Mouse (Mus musculus) lung, embryonic 15.5 days (tissue): Measurements from ENCODE around the gene Pkn3. TPM values are rescaled to one million over a fixed set of nuclear protein-coding genes. Genes with fewer than 3 reads are reported as not detected.

Experiments used
- ATAC-seq: fragments of 200-750 bp; cut with Nextera tagmentation; 2 replicates; pipeline ENCODE4 v1.8.0; 2017; ENCODE audit warnings: moderate number of reproducible peaks, borderline replicate concordance; ENCODE audit not compliant: low FRiP score, low TSS enrichment; ENCODE audit errors: extremely low read depth
- H3K27ac ChIP-seq: fragments of 300-500 bp; sonication (generic); 2 replicates; pipeline ENCODE4 v1.5.1; 2015; ENCODE audit warnings: moderate library complexity, mild to moderate bottlenecking, inconsistent platforms
- H3K27me3 ChIP-seq: fragments of 300-500 bp; sonication (generic); 2 replicates; pipeline ENCODE4 v1.6.1; 2015; ENCODE audit warnings: inconsistent platforms
- H3K36me3 ChIP-seq: fragments of 300-500 bp; sonication (generic); 2 replicates; pipeline ENCODE4 v1.6.1; 2015; ENCODE audit warnings: inconsistent platforms
- H3K4me1 ChIP-seq: fragments of 300-500 bp; sonication (generic); 2 replicates; pipeline ENCODE4 v1.6.1; 2015; ENCODE audit warnings: inconsistent platforms
- H3K4me2 ChIP-seq: fragments of 300-500 bp; sonication (generic); 2 replicates; pipeline ENCODE4 v1.6.1; 2015; ENCODE audit warnings: inconsistent platforms, mild to moderate bottlenecking, moderate library complexity
- H3K4me3 ChIP-seq: fragments of 300-500 bp; sonication (generic); 2 replicates; pipeline ENCODE4 v1.5.1; 2015; ENCODE audit warnings: mild to moderate bottlenecking, inconsistent platforms
- H3K9ac ChIP-seq: fragments of 300-500 bp; sonication (generic); 2 replicates; pipeline ENCODE4 v1.6.1; 2015; ENCODE audit warnings: inconsistent platforms
- H3K9me3 ChIP-seq: fragments of 300-500 bp; sonication (generic); 2 replicates; pipeline ENCODE4 v1.6.1; 2016; ENCODE audit warnings: inconsistent platforms
- WGBS: fragments of 180-500 bp; shearing (Covaris S2); methylation state at CpG from one replicate; pipeline ENCODE4 v1.1.7; 2015; 5-methylcytosine and 5-hydroxymethylcytosine counted together
- polyA plus RNA-seq: library from polyadenylated mRNA; unstranded; fragments of >200 nt; fragmentation: Nextera tagmentation; extraction: Ambion mirVana; gene quantifications from 2 replicates; pipeline ENCODE4 v1.2.1, GENCODE M21; 2015

Pkn3 gene
- polyA plus RNA-seq, 1 experiment from 2014 or later = 14.7 TPM

GRCm38 (mm10) chr2:30084113-30084512 is 6.6 kb downstream of the Pkn3 start:
- Histone ChIP-seq H3K27me3 (no peaks in the 10 kb centered on the region), H3K4me1 (peaks cover 12% of the 10 kb centered on the region), H3K4me3 (0 out of 2 replicates have a peak overlapping the region, but pooled peaks have one; percentile 18), H3K9me3 (no peaks in the 10 kb centered on the region), H3K27ac (no peak overlapping the region), H3K36me3 (peaks cover 3% of the 10 kb centered on the region; the same call in 1 of the 2 replicates), H3K4me2 (peak overlapping the region; percentile 51; the same call in 1 of the 2 replicates), H3K9ac (no peak overlapping the region)
- no peak for ATAC-seq
- WGBS = 53% methylated on average over 5 of the region's 5 CpGs

GRCm38 (mm10) chr2:30084632-30085031 is 7.1 kb downstream of the Pkn3 start:
- no peak overlapping the region for H3K9ac ChIP-seq
- WGBS = 25% methylated on average over 12 of the region's 12 CpGs
- no peaks in the 10 kb centered on the region for H3K9me3 ChIP-seq

GRCm38 (mm10) chr2:30087310-30087709 is 9.8 kb downstream of the Pkn3 start:
- H3K4me1 ChIP-seq = peaks cover 12% of the 10 kb centered on the region
- no peaks in the 10 kb centered on the region for H3K27me3 ChIP-seq
- H3K27ac ChIP-seq = no peak overlapping the region
- ATAC-seq = no peak
- 87% methylated on average over 4 of the region's 4 CpGs for WGBS
- H3K9me3 ChIP-seq = no peaks in the 10 kb centered on the region
- no peak overlapping the region for H3K4me2 ChIP-seq
- H3K4me3 ChIP-seq = no peak overlapping the region
- no peak overlapping the region for H3K9ac ChIP-seq
- peaks cover 14% of the 10 kb centered on the region; the same call in 1 of the 2 replicates for H3K36me3 ChIP-seq

More at GRCm38 (mm10) chr2:30084632-30085031, 7.1 kb downstream of the Pkn3 start:
- H3K36me3 ChIP-seq = peaks cover 3% of the 10 kb centered on the region; the same call in 1 of the 2 replicates
- H3K27me3 ChIP-seq = no peaks in the 10 kb centered on the region
- H3K4me2 ChIP-seq = peak overlapping the region; percentile 51
- no peak overlapping the region for H3K27ac ChIP-seq
- peaks cover 12% of the 10 kb centered on the region for H3K4me1 ChIP-seq
- no peak for ATAC-seq
- peak overlapping the region; percentile 18; the same call in 1 of the 2 replicates for H3K4me3 ChIP-seq

- H3K4me3 ChIP-seq = no peak overlapping the region
- H3K36me3 ChIP-seq = peaks cover 14% of the 10 kb centered on the region; the same call in 1 of the 2 replicates
- no peaks in the 10 kb centered on the region for H3K9me3 ChIP-seq
- H3K27me3 ChIP-seq = no peaks in the 10 kb centered on the region
- no peak overlapping the region for H3K27ac ChIP-seq
- no peak overlapping the region for H3K9ac ChIP-seq
- ATAC-seq = no peak
- WGBS = 93% methylated on average over 12 of the region's 12 CpGs
- no peak overlapping the region for H3K4me2 ChIP-seq
- peaks cover 16% of the 10 kb centered on the region for H3K4me1 ChIP-seq
Measured at GRCm38 (mm10) chr2:30091521-30091920, 14.0 kb downstream of the Pkn3 start.

- Histone ChIP-seq H3K9me3 (no peaks in the 10 kb centered on the region), H3K4me3 (peak overlapping the region; percentile 78), H3K9ac (peak overlapping the region; percentile 76), H3K36me3 (peaks cover 14% of the 10 kb centered on the region; the same call in 1 of the 2 replicates), H3K27ac (peak overlapping the region; percentile 46; the same call in 1 of the 2 replicates), H3K27me3 (no peaks in the 10 kb centered on the region), H3K4me2 (peak overlapping the region; percentile 91), H3K4me1 (peaks cover 16% of the 10 kb centered on the region)
- 42% methylated on average over 6 of the region's 6 CpGs for WGBS
- no peak for ATAC-seq
Measured at GRCm38 (mm10) chr2:30092280-30092918, 14.9 kb downstream of the Pkn3 start.

- no peaks in the 10 kb centered on the region for H3K9me3 ChIP-seq
- peak within 1 kb of the TSS; percentile 91 for H3K4me2 ChIP-seq
- no peaks in the 10 kb centered on the region for H3K27me3 ChIP-seq
- H3K27ac ChIP-seq = peak within 1 kb of the TSS; percentile 73
- H3K4me1 ChIP-seq = peaks cover 16% of the 10 kb centered on the region
- WGBS = under 1% methylated on average over 51 of the region's 51 CpGs
- peaks cover 11% of the 10 kb centered on the region; the same call in 1 of the 2 replicates for H3K36me3 ChIP-seq
- H3K9ac ChIP-seq = peak within 1 kb of the TSS; percentile 76
- ATAC-seq = peak; percentile 98
- H3K4me3 ChIP-seq = peak within 1 kb of the TSS; percentile 78
Measured at GRCm38 (mm10) chr2:30093471-30094207, 16.2 kb downstream of the Pkn3 start, which contains the start of gene Zdhhc12. Gene Zdhhc12, minus strand, starts transcription at chr2:30093648.

- H3K27me3 ChIP-seq = no peaks in the 10 kb centered on the region
- H3K9me3 ChIP-seq = no peaks in the 10 kb centered on the region
- peaks cover 11% of the 10 kb centered on the region; the same call in 1 of the 2 replicates for H3K36me3 ChIP-seq
- no peak; the same call in 1 of the 2 replicates for ATAC-seq
- peaks cover 16% of the 10 kb centered on the region for H3K4me1 ChIP-seq
- peak overlapping the region; percentile 70 for H3K9ac ChIP-seq
- peak overlapping the region; percentile 73 for H3K27ac ChIP-seq
- peak overlapping the region; percentile 78 for H3K4me3 ChIP-seq
- H3K4me2 ChIP-seq = peak overlapping the region; percentile 91
- under 1% methylated on average over 13 of the region's 13 CpGs for WGBS
Measured at GRCm38 (mm10) chr2:30094208-30094588, 16.7 kb downstream of the Pkn3 start.

- H3K36me3 ChIP-seq = peaks cover 14% of the 10 kb centered on the region
- no peaks in the 10 kb centered on the region for H3K27me3 ChIP-seq
- 69% methylated on average over 2 of the region's 2 CpGs for WGBS
- no peaks in the 10 kb centered on the region for H3K9me3 ChIP-seq
- no peak overlapping the region for H3K4me2 ChIP-seq
- no peak for ATAC-seq
- H3K27ac ChIP-seq = no peak overlapping the region
- H3K4me3 ChIP-seq = no peak overlapping the region
- H3K4me1 ChIP-seq = peaks cover 16% of the 10 kb centered on the region
- H3K9ac ChIP-seq = no peak overlapping the region
Measured at GRCm38 (mm10) chr2:30095882-30096527, 18.5 kb downstream of the Pkn3 start.

GRCm38 (mm10) chr2:30100214-30100613 is 22.7 kb downstream of the Pkn3 start:
- H3K4me2 ChIP-seq = no peak overlapping the region
- H3K27me3 ChIP-seq = no peaks in the 10 kb centered on the region
- ATAC-seq = no peak
- WGBS = 52% methylated on average over 4 of the region's 4 CpGs
- H3K9ac ChIP-seq = no peak overlapping the region
- no peak overlapping the region for H3K4me3 ChIP-seq
- no peaks in the 10 kb centered on the region for H3K4me1 ChIP-seq
- peaks cover 28% of the 10 kb centered on the region for H3K36me3 ChIP-seq
- H3K27ac ChIP-seq = no peak overlapping the region
- H3K9me3 ChIP-seq = no peaks in the 10 kb centered on the region

- ATAC-seq = no peak
- no peaks in the 10 kb centered on the region for H3K27me3 ChIP-seq
- H3K4me1 ChIP-seq = no peaks in the 10 kb centered on the region
- H3K4me3 ChIP-seq = no peak overlapping the region
- no peaks in the 10 kb centered on the region for H3K9me3 ChIP-seq
- no peak overlapping the region for H3K27ac ChIP-seq
- H3K4me2 ChIP-seq = no peak overlapping the region
- H3K36me3 ChIP-seq = peaks cover 46% of the 10 kb centered on the region
- no peak overlapping the region for H3K9ac ChIP-seq
Measured at GRCm38 (mm10) chr2:30106364-30106763, 28.9 kb downstream of the Pkn3 start.

- ATAC-seq = no peak
- Histone ChIP-seq H3K9ac (no peak overlapping the region), H3K4me2 (no peak overlapping the region), H3K36me3 (peaks cover 43% of the 10 kb centered on the region), H3K4me1 (no peaks in the 10 kb centered on the region), H3K9me3 (no peaks in the 10 kb centered on the region), H3K4me3 (no peak overlapping the region), H3K27me3 (no peaks in the 10 kb centered on the region), H3K27ac (no peak overlapping the region)
- WGBS = 93% methylated on average over 5 of the region's 5 CpGs
Measured at GRCm38 (mm10) chr2:30107646-30108045, 30.2 kb downstream of the Pkn3 start.
